Mouse (Mus musculus) testis, postnatal 14 days (tissue): ENCODE data around the gene Man2b2.

Experiments used
- DNase-seq: peaks from one replicate; pipeline ENCODE4 v3.0.0; 2021; ENCODE audit warnings: low spot score

Gene Man2b2

GRCm38 (mm10) chr5:36829913-36830879 lies at the start of gene Man2b2:
Man2b2 (minus strand) TSS chr5:36830653.
- DNase-seq, result peak; percentile 90

GRCm38 (mm10) chr5:36878801-36879200 lies 48.3 kb upstream of the Man2b2 start:
- no peak for DNase-seq

GRCm38 (mm10) chr5:36877641-36878040 lies 47.2 kb upstream of the Man2b2 start:
- no peak for DNase-seq

- no peak for DNase-seq
Measured at GRCm38 (mm10) chr5:36876777-36877396, 46.4 kb upstream of the Man2b2 start.

GRCm38 (mm10) chr5:36875956-36876355 lies 45.5 kb upstream of the Man2b2 start:
- no peak for DNase-seq

GRCm38 (mm10) chr5:36870916-36871315 lies 40.5 kb upstream of the Man2b2 start:
- no peak for DNase-seq

GRCm38 (mm10) chr5:36869578-36870236 lies 39.3 kb upstream of the Man2b2 start:
- peak; percentile 42 for DNase-seq

- DNase-seq, result no peak
Measured at GRCm38 (mm10) chr5:36869186-36869577, 38.7 kb upstream of the Man2b2 start.

- DNase-seq, result no peak
Measured at GRCm38 (mm10) chr5:36868266-36869090, 38.0 kb upstream of the Man2b2 start, which contains the start of gene Ppp2r2c. Ppp2r2c (plus strand) TSS chr5:36868513.

- no peak for DNase-seq
Measured at GRCm38 (mm10) chr5:36867561-36867960, 37.1 kb upstream of the Man2b2 start.

- no peak for DNase-seq
Measured at GRCm38 (mm10) chr5:36866701-36867250, 36.3 kb upstream of the Man2b2 start.

GRCm38 (mm10) chr5:36861084-36861483 lies 30.6 kb upstream of the Man2b2 start:
- DNase-seq, result peak; percentile 27

- no peak for DNase-seq
Measured at GRCm38 (mm10) chr5:36857546-36857945, 27.1 kb upstream of the Man2b2 start.

GRCm38 (mm10) chr5:36856529-36856928 lies 26.1 kb upstream of the Man2b2 start:
- no peak for DNase-seq

- no peak for DNase-seq
Measured at GRCm38 (mm10) chr5:36855180-36855579, 24.7 kb upstream of the Man2b2 start.

GRCm38 (mm10) chr5:36851572-36851971 lies 21.1 kb upstream of the Man2b2 start:
- DNase-seq, result no peak

- DNase-seq, result no peak
Measured at GRCm38 (mm10) chr5:36844490-36844889, 14.0 kb upstream of the Man2b2 start.

- no peak for DNase-seq
Measured at GRCm38 (mm10) chr5:36841701-36842100, 11.2 kb upstream of the Man2b2 start.

- no peak for DNase-seq
Measured at GRCm38 (mm10) chr5:36840092-36840491, 9.6 kb upstream of the Man2b2 start.

GRCm38 (mm10) chr5:36839602-36840001 lies 9.1 kb upstream of the Man2b2 start:
- no peak for DNase-seq

GRCm38 (mm10) chr5:36839032-36839431 lies 8.6 kb upstream of the Man2b2 start:
- no peak for DNase-seq
